12 mouse cellular contexts compared by ENCODE assay signal in the genomic region with DNA sequence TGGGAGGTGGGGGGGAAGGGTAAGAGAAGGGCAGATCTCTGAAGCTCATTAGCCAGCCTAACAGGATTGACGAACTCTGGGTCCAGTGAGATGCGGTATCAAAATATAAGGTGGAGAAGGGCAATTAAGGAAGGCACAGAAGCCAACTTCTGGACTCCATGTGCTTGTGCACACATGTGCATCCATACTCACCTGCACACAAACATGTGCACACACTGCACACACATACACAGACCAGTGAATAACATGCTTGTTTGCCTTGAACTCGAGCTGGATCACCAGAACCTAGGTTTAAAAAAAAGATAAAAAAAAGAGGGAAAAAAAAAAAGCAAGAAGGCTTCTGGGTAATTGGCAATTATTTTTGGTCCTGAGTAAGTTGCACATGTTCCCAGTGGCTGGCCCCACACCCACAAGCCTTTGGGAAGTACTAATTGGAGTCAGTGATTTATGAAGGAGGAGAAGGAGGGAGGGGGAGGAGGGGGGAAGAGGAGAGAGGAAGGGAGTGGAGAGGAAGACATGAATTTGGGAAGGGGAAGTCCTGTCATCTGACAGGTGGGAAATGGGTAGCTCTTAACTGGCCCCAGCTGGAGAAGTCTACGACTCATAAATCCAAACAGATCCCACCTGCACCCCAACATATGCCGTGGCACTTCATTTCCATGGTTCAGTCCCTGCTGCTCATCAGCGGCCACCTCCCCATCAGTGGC.
"Had no signal": no experiment of that assay in that cellular context is flagged by ENCODE, and none has a peak within 500 bp of the region (broad histone marks: within the 10 kb centered on the region; RNA-seq: fewer than 3 reads in every experiment).

No protein-coding gene starts in this region.

- H3K4me2 ChIP-seq: intestine, embryonic 15.5 days; liver, embryonic 15.5 days; lung, embryonic 14.5 days; midbrain, embryonic 11.5 days had no signal

- DNase-seq: kidney, adult 18-20 months; kidney, postnatal 4 days; left cerebral cortex, postnatal 4 days; lung, embryonic 14.5 days; lung, postnatal 10 days; thymus, postnatal 4 days had no signal

- H3K9me3 ChIP-seq: intestine, embryonic 15.5 days; liver, embryonic 15.5 days had no signal

- H3K9ac ChIP-seq: intestine, embryonic 15.5 days; liver, embryonic 15.5 days; lung, embryonic 14.5 days had no signal

- H3K4me3 ChIP-seq: intestine, embryonic 15.5 days; liver, embryonic 15.5 days; megakaryocyte, embryonic 14.5 days had no signal

- H3K27me3 ChIP-seq: intestine, embryonic 15.5 days; liver, embryonic 15.5 days had no signal

- H3K27ac ChIP-seq: intestine, embryonic 15.5 days; liver, embryonic 15.5 days; macrophage; stomach, postnatal 0 days had no signal

- ATAC-seq: intestine, embryonic 15.5 days had no signal

- H3K4me1 ChIP-seq: intestine, embryonic 15.5 days; liver, embryonic 15.5 days had no signal

- H3K36me3 ChIP-seq: intestine, embryonic 15.5 days; liver, embryonic 15.5 days had no signal
